Mouse (Mus musculus) c-Kit-positive CD71-negative TER-119-negative erythroid progenitor cells, embryonic 14.5 days (primary cell): Measurements from ENCODE around the gene Prkag2.
"Not testable (repeated sequence)": the region's sequence is repeated elsewhere in the genome, so short reads cannot be mapped to it uniquely, and the experiment has no call there.

Experiments
- DNase-seq: peaks from one replicate; pipeline ENCODE4 v3.0.0-alpha.2; 2013; ENCODE audit warnings: low read depth

The Prkag2 gene

DNA sequence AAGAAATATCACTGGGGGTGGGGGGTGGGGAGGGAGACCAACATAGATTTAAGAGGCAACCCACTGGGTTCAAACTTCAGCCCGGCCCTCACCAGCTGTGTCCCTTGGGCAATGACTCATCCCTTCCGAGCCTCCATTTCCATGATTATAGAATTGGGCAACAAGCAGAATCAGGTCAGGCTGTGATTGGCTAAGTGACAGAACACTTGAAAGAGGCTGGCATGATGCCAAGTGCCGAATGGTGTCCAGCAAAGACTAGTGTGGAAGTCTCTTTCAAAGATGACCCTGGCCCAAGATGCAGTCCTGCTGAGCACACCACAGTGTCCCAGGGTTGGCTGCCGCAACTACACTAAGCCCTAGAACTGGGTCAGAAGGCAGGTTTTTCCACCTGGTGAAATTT, 14.2 kb downstream of the Prkag2 start:
- no peak for DNase-seq

DNA sequence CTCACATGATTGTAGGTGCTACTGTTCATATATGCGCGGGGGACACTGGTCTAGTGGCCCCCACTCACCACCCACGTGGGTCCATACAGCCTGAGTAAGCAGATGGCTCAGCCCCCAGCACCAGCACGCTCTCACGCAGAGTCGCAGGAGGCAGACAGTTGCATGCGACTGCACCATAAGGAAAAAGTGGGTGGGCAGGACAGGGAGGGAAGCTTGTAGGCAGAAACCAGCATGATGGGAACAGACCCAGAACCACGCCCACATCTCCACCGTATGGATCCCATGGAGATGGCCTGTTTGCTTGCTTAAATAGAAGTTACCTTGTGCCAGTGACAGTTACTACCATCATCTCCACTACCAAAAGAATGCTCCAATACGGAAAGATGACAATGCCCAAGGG, 15.3 kb downstream of the Prkag2 start:
- DNase-seq: no peak

DNA sequence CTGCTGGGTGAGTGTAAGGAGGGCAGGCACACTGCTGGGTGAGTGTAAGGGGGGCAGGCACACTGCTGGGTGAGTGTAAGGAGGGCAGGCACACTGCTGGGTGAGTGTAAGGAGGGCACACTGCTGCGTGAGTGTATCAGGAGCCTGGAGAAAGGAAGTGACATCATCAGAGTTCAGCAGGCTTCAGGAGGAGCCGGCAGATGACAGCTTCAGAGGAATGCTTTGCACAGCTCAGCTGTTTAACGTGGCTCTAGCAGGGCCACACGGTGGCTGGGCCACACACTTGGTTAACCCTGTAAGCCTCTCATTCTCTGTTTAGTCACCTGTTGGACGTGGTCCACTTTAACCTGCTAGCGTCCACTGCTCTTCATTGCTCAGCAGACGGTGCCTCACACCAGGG, 16.6 kb downstream of the Prkag2 start:
- DNase-seq: no peak

DNA sequence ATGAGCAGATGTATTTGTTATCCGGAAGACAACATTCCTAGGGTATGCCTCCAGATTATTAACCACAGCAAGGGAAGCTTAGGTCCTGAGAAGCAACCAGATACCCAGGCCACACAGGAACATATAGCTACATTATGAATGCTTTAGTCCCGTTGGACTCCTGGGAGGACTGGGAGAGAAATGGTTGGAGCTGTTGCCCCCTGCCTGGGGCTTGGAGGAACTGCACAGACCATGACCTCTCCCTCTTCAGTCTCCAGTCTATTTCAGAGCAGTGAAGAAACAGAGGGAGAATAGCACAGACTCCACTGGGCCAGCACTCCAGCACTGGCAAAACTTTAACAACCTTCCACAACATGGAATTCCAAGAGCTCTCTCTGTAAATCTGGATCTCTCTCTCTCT, 17.9 kb downstream of the Prkag2 start:
- DNase-seq: no peak

DNA sequence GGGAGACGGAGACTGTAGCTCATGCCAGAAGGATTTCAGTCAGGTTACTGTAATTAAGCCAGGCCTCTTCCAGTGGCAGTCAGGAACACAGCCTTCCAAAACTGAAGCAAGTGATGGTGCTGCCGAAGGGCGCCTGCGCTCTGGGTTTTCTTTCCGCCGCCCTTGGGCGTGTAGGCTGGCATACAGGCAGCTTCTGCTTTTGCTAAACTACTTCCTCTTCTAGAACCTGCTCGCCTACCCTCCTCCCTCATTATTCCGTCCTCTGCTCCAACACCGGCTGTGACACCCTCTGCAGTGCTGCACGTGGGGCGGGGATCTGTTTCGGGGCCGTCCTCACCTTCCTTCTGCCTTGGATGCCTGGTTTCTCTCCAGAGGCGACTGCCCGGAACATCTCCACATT, 18.9 kb downstream of the Prkag2 start:
- no peak for DNase-seq

DNA sequence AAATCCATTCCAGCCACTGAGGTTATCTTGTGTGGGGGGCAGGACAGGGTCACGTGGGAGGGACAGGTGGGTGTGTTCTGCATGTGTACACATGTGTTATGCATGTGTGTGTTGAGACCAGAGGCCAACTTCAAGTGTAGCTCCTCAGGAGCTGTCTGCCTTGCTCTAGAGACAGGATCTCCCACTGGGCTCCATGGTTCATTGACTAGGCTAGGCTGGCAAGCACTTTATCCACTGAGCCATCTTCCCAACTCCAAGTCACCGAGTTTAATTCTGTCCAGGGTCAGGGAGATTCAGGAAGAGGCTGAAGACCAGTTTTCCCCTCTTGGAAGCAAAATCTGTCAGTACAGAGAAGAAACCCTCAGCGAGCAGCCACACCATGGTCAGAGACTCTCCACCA, 19.4 kb downstream of the Prkag2 start:
- DNase-seq: no peak

DNA sequence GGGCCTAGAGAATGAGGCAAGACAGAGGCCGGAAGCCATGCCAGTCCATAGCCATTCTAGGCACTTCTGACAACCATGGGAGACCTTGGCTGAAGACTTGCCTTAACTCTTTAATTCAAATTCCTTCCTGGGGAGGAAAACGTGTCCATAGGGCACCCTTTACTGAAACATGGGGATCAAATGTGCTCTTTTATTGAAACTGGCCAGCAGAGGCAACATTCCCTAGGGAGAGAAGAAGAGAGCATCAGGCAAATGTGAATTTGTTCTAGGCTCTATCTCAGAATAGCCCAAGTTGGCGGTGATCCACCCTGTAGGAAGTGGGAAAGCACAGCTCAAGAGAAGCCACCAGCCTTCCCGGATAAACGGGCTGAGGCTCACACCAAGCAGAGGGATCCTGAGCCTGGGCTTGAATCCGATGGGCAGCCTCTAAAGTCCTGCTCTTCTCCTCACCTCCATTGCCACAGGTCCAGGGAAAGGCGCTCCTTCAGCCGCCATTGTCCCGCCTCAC, 19.9 kb downstream of the Prkag2 start:
- DNase-seq: no peak

DNA sequence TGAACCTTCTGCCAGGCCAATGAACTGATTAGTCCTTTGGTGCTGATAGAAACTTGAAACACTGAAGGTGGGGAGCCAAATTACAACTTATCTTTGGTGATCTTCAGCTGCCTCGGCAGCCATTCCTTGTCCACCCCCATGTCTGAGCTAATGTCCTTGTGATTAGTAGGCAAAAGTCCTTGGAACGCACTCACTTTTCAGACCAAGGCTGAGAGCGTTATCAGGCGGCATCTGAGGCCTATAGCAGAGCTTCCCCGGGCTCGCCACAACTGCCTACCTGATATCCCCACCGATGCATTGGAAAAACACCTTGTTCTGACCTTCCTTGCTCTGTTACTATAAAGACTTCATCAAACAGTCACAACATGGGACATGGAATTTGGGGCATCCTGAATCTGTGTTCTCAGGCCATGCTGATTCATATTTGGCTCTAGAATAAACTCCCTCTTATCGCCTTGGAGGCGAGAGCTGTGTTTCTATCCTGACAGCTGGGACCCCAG, 20.6 kb downstream of the Prkag2 start:
- DNase-seq: no peak

DNA sequence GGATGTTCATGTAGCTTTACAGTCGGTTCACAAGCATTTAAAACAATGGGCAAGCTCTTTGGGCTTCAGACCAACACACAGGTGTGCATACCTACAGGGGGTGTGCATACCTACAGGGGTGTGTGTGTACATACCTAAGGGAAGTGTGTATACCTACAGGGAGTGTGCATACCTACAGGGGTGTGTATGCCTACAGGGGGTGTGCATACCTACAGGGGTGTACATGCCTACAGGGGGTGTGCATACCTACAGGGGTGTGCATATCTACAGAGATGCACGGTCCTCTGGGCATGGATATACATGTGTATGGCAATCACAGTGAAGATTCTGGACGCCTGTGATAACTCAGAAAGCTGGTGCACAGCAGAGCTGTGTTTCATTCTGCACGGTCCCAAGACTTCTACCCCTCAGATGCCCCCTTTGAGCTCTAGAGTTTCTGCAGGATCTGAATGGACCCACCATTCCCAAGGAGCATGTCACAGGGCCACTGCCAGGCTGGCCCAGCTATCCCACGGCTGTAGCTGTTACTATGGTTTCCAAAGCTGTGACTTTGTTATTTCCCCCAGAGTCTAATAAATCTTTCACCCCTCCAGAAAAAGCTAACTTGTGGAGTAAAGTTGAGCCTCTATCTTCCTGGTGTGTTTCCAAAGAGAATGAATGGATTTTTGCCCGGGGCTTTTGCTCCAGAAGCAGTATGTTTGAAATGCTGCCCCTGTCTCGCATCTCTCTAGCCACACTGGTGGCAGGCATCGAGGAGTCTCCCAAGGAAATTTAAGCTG, 22.4 kb downstream of the Prkag2 start:
- no peak for DNase-seq

DNA sequence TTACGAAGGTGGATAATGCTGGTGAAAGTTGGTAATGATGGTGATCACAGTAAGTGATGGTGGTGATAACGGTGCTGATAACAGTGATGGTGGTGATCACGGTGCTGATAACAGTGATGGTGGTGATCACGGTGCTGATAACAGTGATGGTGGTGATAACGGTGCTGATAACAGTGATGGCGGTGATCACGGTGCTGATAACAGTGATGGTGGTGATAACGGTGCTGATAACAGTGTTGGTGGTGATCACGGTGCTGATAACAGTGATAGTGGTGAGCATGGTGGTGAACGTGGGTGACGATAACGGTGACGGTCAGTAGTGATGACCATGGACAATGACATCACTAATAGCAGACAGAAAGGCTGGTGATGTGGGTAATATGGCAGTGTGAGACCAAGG, 23.2 kb downstream of the Prkag2 start:
- not testable (repeated sequence) for DNase-seq

DNA sequence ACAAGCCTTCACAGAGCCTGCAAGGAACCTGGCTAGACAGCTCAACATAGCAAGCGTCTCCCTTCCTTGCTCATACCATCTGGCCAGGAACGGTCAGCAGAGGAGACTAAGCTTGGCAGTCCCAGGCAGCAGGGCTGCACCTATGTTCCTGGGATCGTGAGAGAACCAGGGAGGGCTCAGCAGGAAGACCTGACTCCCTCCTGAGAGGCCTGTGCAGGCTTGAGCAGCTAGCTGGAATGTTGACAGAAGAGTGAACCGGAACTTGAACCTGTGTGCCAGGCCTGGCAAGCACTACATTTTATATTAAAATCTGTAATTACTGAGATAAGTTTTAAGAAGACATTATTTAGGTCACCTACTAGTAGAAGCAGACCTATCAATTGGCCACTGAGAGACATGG, 24.8 kb downstream of the Prkag2 start:
- DNase-seq: no peak

DNA sequence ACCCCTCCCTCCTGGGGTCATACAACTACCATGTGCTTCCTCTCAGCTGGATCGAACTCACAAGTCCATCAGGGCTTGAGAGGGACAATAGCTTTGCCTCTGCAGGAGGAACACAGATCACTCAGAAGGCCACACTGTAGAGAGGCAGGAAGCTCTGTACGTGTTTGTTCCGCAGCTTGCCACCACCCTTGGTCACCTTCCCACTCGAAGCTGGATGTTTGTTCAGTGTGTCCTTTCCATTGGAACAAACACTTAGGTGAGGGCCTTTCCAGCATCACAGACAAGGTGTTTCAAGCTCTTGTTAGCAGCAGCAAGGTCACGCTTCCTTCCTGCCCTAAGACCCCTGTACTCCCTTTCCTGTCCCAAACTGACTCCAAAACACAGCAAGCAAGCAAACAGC, 30.6 kb downstream of the Prkag2 start:
- DNase-seq: no peak

DNA sequence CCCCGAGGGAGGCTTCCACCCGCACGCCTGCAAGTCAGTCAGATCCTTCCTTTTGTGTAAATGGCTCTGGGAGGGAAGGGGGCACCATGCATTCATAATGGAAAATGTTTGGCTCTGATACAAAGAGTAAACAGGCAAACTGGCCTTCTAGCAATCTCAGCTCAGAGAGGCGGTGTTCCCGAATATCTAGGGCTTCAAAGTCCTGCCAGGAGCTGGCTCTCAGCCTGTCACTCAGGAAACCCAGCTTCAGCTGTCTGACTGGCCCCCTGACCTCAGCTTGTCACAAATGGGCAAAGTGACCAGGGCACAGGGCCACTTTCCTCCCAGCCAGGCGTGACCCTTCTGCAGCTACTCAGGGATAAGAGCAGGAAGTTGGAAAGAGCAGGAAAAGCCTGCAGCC, 33.3 kb downstream of the Prkag2 start:
- DNase-seq: no peak

DNA sequence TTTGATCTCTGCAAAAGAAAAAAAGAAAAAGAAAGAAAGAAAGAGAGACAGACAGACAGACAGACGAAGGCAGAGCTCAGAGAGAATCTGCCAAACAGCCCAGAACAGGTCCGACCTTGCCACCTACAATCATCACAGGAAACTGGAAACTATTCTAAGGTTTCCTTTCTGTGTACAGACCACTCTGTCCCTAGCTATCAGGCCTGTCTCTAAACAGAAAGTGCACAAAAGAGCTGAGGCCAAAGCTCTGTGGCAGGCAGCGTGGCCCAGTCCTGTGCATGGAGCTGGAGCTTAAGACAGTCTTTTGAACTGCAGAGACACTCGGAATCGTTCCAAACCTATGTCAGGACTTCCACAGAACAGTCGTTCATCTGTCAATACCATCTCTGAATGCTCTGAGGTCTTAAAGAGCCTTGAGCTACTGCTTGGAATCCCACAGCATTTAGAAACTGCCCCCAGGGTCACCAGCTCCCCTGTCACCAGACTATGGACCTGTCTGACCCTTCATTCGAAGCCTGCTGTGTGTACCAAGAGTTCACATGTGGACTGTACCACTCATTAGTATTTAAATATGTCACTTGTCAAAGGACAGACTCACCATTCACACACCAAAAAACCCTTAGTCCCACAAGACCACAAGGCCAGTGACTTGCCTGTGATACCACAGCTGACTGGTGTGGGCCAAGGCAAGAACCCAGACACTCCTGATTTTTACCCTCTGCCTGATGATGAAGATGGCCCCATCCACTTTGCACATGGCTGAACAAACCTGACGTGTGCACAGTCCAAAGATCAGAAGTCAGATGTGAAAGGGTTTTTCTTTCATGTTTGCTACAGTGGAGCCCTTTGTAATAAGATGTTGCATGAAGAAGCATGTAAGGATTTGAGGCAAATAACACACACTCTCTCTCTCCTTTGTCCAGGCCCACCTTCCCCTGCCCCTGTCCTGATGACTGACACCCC, 35.9 kb downstream of the Prkag2 start:
- DNase-seq: no peak

DNA sequence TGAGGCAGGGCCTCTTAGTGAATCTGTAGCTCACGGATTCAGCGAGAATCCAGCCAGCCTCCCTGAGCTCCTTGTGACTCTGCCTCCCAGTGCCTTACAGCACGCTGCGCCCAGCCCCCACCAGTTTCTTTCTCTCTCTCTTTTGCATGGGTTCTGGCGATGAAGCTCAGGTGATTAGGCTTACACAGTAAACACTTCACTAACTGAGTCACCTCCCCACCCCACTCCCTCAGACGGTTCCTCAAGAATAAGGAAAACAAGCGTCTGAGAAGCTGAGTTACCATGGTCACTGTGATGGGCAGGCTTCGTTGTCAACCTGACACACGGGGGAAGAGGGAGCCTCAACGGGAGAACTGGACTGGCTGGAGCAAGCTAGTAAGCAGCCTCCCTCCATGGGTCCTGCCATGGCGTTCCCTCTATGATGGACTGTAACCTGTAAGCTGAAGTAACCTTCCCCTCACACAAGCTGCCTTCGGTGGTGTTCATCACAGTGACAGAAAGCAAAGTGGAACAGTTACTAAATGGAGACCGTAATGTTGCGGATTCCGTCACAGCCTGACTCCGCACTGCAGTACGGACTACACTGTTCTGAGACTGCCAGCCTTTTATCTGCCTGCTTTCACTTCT, 37.8 kb downstream of the Prkag2 start:
- DNase-seq: no peak

DNA sequence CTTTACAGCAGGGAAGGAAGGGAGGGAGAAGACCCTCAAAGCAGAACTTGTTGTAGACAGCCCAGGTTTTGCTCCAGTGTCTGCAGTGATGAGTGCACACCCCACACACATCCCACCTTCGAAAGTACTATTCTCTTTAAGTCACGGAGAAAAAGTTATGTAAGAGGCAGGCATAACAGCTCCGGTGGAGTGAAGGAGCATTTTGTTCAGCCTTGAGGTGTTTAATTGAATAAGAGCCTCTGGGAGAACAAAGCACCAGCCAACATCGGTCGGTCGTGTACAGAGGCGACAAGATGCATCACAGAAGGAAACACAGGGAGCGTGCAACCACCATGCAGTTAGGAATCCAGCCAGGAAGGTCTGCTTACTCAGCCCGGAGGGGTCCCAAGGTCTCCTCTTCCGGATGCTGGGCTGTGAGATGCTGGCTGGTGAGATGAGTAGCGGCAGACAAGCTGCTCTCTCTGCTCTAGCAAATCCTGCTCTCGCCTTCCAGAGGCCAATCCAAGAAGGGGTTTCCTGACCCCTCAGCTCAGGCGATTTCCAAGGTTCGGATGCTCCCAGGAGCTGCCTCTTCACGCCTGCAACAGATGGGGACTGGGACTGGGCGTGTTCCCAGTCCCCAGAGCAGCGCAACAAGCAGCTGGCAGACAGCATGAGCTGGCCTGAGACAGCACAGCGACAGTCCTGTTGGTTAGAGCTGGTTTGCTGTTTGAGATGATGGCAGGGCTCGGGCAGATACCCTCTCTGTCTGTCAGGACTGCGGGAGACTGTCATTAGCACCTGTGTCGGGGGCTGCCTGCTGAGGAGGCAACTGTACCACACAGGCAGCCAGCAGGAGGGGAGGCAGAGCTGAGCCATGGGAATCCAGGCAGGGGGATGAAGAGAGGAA, 41.3 kb downstream of the Prkag2 start:
- no peak for DNase-seq

DNA sequence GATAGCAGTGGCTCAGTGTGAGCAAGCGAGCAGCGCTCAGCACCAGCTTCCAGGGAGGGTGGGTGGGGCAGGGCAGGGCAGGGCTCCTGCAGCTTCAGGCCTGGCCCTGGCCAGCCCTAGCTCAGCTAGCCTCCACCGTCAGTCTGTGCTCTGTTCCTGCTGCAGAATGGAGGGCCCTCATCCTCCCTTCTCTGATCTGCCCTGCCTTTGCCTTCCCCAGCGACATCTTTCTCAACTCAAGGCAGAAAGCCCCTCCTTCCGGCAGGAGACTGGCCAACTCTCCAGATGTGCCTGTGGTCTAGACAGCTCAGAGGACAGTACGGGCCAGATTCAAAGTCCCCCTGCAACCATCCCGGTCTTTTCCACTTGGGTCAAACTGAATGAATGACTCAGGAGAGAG, 42.0 kb downstream of the Prkag2 start:
- no peak for DNase-seq

DNA sequence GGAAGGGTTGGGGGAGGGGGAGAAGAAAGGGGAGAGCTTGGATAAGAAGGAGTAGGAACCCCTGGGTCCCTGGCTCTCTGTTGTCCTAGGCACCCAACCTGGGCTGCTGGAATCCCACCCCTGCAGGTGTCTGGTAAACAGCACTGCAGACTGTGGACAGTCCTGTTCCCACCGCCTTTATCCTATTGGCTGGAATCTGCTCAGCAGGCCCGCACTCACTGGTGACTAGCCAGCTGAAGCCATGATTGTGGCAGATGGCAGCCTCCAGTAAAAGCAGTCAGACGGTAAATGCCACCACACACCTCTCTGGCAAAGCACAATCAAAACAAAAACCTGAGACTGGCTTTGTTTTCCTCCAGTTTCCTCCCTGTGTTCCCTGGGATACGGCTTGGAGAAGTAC, 45.2 kb downstream of the Prkag2 start:
- DNase-seq: no peak

DNA sequence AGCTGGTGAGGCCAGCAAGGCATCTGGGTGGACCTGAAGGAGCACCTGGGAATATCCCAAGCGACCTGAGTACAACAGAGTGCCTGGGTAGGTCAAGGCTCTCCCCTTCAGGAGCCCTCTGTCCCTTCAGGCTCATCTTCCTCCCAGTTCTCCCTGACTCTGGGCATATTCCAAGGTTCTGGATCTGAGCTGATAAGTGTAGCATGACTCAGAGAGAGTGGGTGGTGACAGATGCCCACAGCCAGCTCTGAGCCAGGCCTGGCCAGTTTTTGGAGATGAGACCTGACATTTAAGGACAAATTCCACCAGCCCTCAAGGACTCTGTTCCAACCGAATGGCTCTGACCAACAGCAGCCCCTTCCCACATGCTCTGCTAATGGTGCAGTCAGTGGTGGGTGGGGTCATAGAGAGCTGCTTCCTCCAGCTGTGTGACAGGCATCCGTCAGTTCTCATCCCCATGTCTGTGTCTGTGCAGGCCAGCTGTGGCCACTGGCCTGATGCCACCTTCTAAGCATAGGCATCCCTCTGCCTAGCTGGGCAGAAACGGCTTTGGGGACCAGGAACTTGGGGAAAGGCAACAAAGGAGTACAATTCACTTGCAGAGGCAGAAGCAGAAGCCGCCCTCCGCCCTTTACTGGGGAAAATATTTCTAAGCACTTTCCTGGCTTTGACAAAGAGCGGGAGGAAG, 46.3 kb downstream of the Prkag2 start:
- no peak for DNase-seq

DNA sequence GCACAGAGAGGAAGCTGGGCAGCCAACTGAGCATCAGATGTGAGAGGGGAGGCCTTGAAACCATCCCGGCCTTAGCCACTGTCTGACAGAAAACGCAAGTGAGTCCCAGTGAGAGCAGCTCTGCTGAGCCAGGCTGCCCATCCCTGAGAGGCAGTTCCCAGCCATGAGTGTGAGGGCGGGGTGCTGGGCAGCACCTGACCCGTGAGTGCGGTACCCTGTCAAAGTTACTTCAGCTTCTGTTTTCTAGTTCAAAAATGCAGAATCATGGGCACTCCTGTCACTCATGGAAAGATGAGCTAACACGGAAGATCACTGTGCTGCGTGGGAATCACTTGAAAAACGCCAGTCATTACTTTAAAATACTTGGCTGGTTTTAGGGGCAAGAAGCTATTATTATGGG, 49.6 kb downstream of the Prkag2 start:
- DNase-seq: no peak

DNA sequence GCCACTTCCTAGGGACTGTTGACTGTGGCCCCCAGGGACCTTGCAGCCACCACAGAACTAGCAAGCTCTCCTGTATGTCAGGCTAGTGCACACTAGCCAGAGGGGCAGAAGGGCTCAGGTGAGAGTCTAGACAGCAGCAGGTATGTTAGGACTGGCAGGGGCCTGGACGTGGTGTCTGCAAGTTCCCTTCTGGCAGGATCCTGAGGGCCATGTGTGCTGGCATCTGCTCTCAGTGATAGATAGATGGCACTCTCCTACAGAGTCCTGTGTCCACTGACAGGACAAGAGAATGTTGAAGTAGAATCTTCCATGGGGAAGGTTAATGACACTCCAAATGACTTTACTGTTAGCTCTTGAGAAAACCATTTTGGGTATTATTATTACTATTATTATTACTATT, 52.8 kb downstream of the Prkag2 start:
- no peak for DNase-seq
